Mouse (Mus musculus) embryonic stem cell, embryonic (primary cell): ENCODE results near the gene Naa16.

ENCODE experiments used
- CTCF ChIA-PET, 4 experiments: fragments of 300-600 bp in 2 of 4; fragments of 350-600 bp in 2 of 4; sonication (Branson Sonifier 250); formaldehyde crosslinking; loops; one replicate each; lab custom pipeline; 2022; ENCODE audit warnings: inconsistent platforms in 2 of 4; lab: Charles Lee
- POLR2A ChIA-PET, 4 experiments: fragments of 300-600 bp in 2 of 4; fragments of 350-600 bp in 2 of 4; sonication (Branson Sonifier 250); formaldehyde crosslinking; loops; one replicate each; lab custom pipeline; 2022; ENCODE audit warnings: antibody characterized with exemption in 4 of 4, inconsistent platforms in 1 of 4; lab: Charles Lee

The Naa16 gene

DNA sequence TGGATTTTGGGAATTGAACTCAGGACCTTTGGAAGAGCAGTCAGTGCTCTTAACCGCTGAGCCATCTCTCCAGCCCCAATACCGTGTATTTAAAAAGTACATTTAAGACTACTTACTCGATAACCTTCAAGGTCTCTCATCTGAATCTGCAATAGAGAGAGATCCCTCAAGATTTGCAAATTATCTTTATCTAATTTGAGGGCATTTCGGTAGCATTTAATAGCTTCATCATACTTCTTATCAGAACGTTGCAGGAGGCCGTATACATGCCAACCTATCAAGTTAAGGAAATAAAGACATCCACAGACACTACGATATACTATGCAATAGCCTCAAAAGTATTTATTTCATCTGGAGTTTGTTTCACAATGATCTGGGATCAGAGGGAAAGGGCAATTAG is 7.5 kb downstream of the Naa16 start:
- ChIA-PET POLR2A (interaction anchor here in 1 of 4 experiments (1.1 to 1.5 kb wide), 4 partner anchors 13 to 82 kb away, joined by 3 to 5 read pairs (median 3); partner anchors contain the start of gene Rgcc), CTCF (no interaction called here)

GRCm38 (mm10) chr14:79377041-79377440 is 13.5 kb downstream of the Naa16 start:
- CTCF ChIA-PET, result no interaction called here
- POLR2A ChIA-PET, result interaction anchor here in 1 of 4 experiments (1.0 to 3.3 kb wide), 4 partner anchors 10 to 211 kb away, joined by 3 to 14 read pairs (median 7); partner anchors contain the start of gene Sugt1

DNA sequence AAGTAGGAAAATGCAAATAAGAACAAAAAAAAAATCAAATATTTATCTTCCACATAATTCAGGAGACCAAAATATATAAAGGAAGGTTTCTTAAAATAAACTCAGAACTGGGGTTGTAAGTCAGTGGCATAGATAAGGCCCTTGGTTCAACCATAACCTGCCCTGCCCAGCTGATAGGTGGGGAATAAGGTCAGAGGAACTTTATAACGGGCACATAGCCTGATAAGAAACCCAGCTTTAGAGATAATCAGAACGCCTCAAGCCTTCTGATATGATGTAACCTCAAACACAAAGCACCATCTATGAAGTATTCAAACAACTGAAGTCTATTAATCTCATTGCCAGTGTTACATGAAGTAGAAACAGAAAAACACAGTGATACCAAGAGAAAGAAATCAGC is 32.5 kb downstream of the Naa16 start:
- ChIA-PET POLR2A (interaction anchor here in 1 of 4 experiments (1.2 kb wide), 1 partner anchor 15 kb away, joined by 3 read pairs; no protein-coding TSS in a partner anchor), CTCF (no interaction called here)

GRCm38 (mm10) chr14:79346384-79346783 is 44.2 kb downstream of the Naa16 start:
- CTCF ChIA-PET, result no interaction called here
- POLR2A ChIA-PET, result interaction anchor here in 2 of 4 experiments (0.7 to 1.5 kb wide), 5 partner anchors 11 to 647 kb away, joined by 3 to 5 read pairs (median 3); no protein-coding TSS in a partner anchor

GRCm38 (mm10) chr14:79335613-79336012 is 55.0 kb downstream of the Naa16 start:
- CTCF ChIA-PET, result interaction anchor here (0.6 to 1.9 kb wide), 8 partner anchors 8 to 224 kb away, joined by 3 to 6 read pairs (median 4); no protein-coding TSS in a partner anchor
- POLR2A ChIA-PET, result interaction anchor here in 2 of 4 experiments (0.6 to 1.3 kb wide), 2 partner anchors 133 to 610 kb away, joined by 3 to 4 read pairs; no protein-coding TSS in a partner anchor

- ChIA-PET CTCF (interaction anchor here in 1 of 4 experiments (1.0 to 1.5 kb wide), 2 partner anchors 11 to 207 kb away, joined by 4 to 9 read pairs; no protein-coding TSS in a partner anchor), POLR2A (interaction anchor here in 3 of 4 experiments (0.6 to 2.2 kb wide), 14 partner anchors 9 to 682 kb away, joined by 3 to 8 read pairs (median 3); partner anchors contain the start of gene Rgcc (in 1 of the 3))
Observed at GRCm38 (mm10) chr14:79331936-79332335, 58.6 kb downstream of the Naa16 start.

- POLR2A ChIA-PET, result interaction anchor here in 2 of 4 experiments (0.6 to 2.2 kb wide), 7 partner anchors 10 to 211 kb away, joined by 3 to 8 read pairs (median 3); no protein-coding TSS in a partner anchor
- CTCF ChIA-PET, result interaction anchor here in 1 of 4 experiments (1.0 kb wide), 1 partner anchor 206 kb away, joined by 4 read pairs; no protein-coding TSS in a partner anchor
Observed at GRCm38 (mm10) chr14:79330944-79331561, 59.5 kb downstream of the Naa16 start.

- CTCF ChIA-PET, result interaction anchor here (0.7 to 2.0 kb wide), 15 partner anchors 9 to 711 kb away, joined by 3 to 7 read pairs (median 4); no protein-coding TSS in a partner anchor
- POLR2A ChIA-PET, result no interaction called here
Observed at GRCm38 (mm10) chr14:79327033-79327432, 63.5 kb downstream of the Naa16 start.

DNA sequence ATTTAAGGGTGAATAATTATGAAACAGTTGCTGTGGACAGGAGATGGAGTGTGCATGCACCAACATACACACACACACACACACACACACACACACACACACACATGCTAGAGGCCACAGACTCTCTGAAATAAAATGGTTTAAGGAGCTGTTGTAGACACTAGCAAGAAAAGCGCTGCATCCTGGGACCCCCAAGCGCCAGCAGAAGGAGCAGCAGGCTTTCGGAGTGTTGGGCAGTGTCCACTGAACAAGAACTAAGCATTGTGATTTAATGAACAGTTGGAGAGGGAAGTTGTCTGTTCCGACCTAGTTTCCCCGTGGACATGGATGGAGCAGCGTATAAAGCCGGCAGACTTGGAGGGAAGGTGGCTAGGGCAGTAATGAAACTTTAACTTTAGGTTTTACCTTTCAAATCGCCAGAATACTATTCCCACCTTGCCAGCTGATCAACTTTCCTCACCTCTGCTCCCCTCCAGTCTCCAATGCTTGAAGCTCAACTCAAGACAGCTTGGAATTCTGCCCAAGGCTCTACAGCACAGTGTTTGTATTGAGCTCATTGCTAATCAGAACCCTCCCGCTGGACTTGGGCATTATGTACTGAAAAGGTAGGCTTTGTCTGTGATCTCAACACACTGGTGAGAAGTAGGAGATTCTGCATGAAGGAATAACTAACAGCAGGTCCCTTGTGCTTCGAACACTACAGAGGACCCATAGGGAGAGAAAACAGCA is 66.3 kb downstream of the Naa16 start:
- POLR2A ChIA-PET, result interaction anchor here in 1 of 4 experiments (1.0 to 3.1 kb wide), 3 partner anchors 10 to 37 kb away, joined by 3 to 11 read pairs (median 4); no protein-coding TSS in a partner anchor
- CTCF ChIA-PET, result interaction anchor here in 1 of 4 experiments (0.6 to 0.8 kb wide), 2 partner anchors 11 to 138 kb away, joined by 4 read pairs; no protein-coding TSS in a partner anchor

DNA sequence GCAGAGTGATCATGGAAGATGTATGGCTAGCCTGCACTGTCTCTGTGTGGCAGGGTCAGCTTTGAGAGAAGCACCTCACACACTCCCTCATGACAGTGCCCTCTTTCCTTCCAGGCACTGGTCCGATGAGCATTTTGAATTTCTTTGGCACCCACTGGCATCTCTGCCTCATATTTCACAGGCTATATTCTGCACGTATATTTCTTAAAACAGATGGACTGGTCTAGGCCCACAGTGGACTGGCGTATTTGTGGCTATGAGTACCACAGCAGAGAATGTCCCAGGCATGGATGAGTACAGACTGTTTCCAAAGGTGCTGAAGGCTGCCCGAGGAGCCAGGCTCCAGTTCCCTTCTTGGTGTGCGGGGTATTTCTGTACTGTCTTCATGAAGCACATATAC is 68.7 kb downstream of the Naa16 start:
- ChIA-PET POLR2A (interaction anchor here in 1 of 4 experiments (3.1 kb wide), 1 partner anchor 22 kb away, joined by 11 read pairs; no protein-coding TSS in a partner anchor), CTCF (interaction anchor here in 2 of 4 experiments (0.5 to 1.7 kb wide), 6 partner anchors 11 to 652 kb away, joined by 3 to 9 read pairs (median 5); partner anchors contain the start of gene Rgcc (in 1 of the 2))

- ChIA-PET POLR2A (interaction anchor here in 3 of 4 experiments (0.5 to 1.2 kb wide), 16 partner anchors 8 to 767 kb away, joined by 3 to 8 read pairs (median 3); partner anchors contain the start of gene Rgcc (in 1 of the 3)), CTCF (interaction anchor here (0.5 to 1.7 kb wide), 41 partner anchors 9 to 787 kb away, joined by 3 to 10 read pairs (median 4); partner anchors contain the start of gene Rgcc (in 2 of the 4))
Observed at GRCm38 (mm10) chr14:79321152-79321551, 69.4 kb downstream of the Naa16 start.

DNA sequence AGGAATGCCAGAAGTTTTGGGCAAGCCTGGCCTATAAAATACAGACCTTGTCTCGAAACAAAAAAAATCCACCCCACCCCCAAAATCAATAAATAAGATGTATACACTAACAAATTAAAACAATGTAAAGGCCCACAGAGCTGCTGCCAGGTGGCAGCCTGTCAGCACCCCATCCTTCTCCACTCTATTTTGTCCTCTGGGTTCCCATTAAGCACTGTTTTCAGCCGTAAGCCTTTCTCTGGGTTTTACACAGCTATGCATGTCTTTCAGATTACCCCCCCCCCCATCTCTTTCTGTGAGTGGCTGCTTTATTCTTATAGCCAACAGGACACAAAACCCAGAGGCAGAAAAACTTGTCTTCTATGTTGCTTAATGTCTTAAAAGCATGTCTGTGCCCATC is 73.0 kb downstream of the Naa16 start:
- ChIA-PET CTCF (no interaction called here), POLR2A (interaction anchor here in 2 of 4 experiments (0.5 to 1.6 kb wide), 4 partner anchors 16 to 260 kb away, joined by 3 to 5 read pairs (median 4); partner anchors contain the start of gene Rgcc (in 1 of the 2))

DNA sequence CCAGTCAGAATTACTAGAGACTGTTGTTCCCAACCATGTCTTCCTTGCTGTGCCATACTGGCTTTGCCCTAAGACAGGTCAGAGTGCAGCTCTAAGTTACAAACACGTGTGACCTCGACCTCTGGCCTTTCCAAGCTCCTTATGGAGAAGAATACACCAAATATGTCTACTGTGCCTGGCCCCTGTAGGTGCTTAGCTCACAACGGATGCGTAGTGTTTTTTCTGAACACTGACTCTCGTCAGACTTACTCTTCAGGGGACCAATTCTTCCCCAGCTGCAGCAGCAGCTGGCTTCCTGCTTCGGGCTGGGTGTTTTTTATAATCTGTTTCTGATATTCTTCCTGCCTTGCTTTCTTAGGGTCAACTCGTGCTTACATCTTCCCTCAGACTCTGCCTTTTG is 74.7 kb downstream of the Naa16 start:
- ChIA-PET POLR2A (interaction anchor here (0.5 to 3.1 kb wide), 5 partner anchors 16 to 582 kb away, joined by 3 to 13 read pairs (median 3); no protein-coding TSS in a partner anchor), CTCF (interaction anchor here in 1 of 4 experiments (0.6 kb wide), 1 partner anchor 207 kb away, joined by 4 read pairs; no protein-coding TSS in a partner anchor)

DNA sequence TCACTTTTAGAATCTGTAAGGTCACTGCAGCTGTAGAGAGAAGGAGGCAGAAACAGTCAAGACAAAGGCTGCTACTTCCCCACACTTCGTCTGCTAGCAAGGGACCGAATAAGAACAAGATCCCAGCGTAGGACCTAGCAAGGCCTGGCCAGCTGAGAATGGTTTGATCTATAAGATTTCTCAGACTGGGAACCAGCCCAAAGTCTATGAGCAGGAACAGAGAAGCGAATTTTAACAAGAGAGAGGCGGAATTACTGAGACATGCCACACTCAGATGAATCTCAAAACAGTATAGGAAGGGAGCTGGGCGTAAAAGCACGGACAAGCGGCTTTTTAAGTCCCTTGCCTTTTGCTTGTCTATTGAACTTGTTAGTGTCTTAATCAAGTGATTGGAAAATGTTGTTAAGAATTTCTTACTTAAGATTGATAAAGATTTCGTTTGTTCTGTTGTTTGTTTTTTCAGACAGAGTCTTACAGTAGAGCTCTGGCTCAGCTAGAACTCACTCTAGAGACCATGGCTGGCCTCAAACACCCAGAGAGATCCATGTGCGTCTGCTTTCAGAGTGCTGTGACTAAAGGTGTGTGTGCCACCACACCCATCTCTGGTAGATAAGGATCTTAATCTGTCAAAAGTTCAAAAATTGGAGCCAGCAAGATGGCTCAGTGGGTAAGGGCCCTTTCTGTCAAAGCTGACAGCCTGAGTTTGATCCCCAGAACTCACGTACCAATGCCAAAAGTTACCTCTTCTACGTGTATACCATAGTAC is 76.2 kb downstream of the Naa16 start:
- CTCF ChIA-PET, result interaction anchor here in 3 of 4 experiments (0.6 to 2.0 kb wide), 6 partner anchors 13 to 190 kb away, joined by 3 to 6 read pairs (median 4); partner anchors contain the start of gene Rgcc (in 1 of the 3)
- POLR2A ChIA-PET, result interaction anchor here (0.6 to 4.7 kb wide), 18 partner anchors 9 to 444 kb away, joined by 3 to 47 read pairs (median 4); partner anchors contain the start of gene Rgcc (in 2 of the 4)

DNA sequence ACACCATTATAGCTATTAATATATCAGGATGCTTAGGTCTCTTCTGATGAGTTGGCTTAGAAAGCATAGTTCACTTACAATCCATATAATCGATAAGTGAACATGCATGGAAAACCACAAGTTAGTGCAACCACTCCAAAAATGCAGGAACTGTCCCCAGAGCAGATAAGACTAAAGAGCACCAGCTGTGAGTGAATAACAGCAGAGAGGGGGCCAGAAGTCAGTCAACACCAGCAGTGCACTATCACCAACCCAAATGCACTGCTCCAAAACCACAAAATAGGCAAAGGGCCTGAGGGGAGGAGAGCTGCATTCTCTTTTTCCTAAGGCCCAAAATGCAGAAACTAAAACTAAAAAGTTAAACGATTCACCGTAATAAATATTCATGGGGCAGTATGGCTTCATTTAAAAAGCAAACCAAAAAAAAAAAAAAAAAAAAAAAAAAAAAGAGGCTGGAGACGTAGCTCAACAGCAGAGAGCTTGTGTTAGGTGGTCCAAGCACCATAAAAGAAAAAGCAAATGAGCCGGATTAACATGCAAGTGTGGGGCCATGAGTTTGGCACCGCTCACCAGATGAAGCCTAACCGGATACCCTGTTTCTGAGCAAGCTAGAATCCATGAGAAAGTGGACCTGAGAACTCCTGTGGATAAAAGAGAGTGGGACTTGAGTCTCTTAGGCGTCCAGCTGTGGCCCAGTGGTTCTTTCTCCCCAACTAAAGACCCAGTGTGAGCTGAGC is 77.0 kb downstream of the Naa16 start:
- CTCF ChIA-PET, result interaction anchor here in 3 of 4 experiments (0.6 to 2.0 kb wide), 8 partner anchors 13 to 716 kb away, joined by 3 to 6 read pairs (median 4); partner anchors contain the start of gene Rgcc (in 1 of the 3)
- POLR2A ChIA-PET, result interaction anchor here (0.6 to 4.7 kb wide), 25 partner anchors 7 to 443 kb away, joined by 3 to 47 read pairs (median 4); partner anchors contain the start of gene Rgcc (in 2 of the 4)

DNA sequence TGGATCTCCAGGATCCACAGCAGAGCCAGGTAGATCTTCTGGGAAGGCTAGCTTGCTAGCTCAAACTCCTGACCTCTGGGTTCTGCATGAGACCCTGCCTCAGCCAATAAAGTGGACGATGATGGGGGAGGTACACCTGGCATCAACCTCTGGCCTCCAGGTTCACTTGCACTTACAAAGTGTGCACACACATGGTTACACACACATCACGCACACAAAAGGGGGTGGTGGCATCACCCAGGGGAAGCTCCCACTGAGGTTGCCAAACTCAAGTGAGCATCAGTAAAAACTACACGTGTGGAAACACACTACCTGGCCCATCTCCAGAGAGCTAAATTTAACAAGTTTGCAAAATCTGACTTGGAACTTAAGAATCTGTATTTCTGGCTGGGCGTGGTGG is 77.9 kb downstream of the Naa16 start:
- POLR2A ChIA-PET, result interaction anchor here in 2 of 4 experiments (0.6 to 4.7 kb wide), 14 partner anchors 8 to 215 kb away, joined by 3 to 47 read pairs (median 4); partner anchors contain the start of gene Rgcc (in 2 of the 2)
- CTCF ChIA-PET, result interaction anchor here in 1 of 4 experiments (2.0 kb wide), 1 partner anchor 12 kb away, joined by 6 read pairs; the partner anchor contains the start of gene Rgcc
